Mouse (Mus musculus): ENCODE results near the gene Styk1.

GRCm38 (mm10) chr6:131402606-131403005 is 49.2 kb upstream of the Styk1 start:
- TF ChIP-seq FLI1 (IDR thresholded peaks at IDR 0.05; ENCODE audit: low read length): no peak
- no peak for TF ChIP-seq GATA1 (IDR thresholded peaks at IDR 0.05; ENCODE audit: borderline replicate concordance, low read length)
